Mouse (Mus musculus) embryonic facial prominence, embryonic 10.5 days (tissue): ENCODE results near the gene Kpna2. TPM values are rescaled to one million over a fixed set of nuclear protein-coding genes. Genes with fewer than 3 reads are reported as not detected.
A peak's percentile ranks its signal among the peaks of the same experiment; 100 is the strongest.

Experiments
- DNase-seq: peaks from one replicate; pipeline ENCODE4 v3.0.0-alpha.2; 2017; ENCODE audit warnings: low spot score
- H3K27ac ChIP-seq: fragments of 300-500 bp; sonication (generic); replicated peaks from 2 replicates; pipeline ENCODE4 v1.5.1; 2016; ENCODE audit warnings: mild to moderate bottlenecking
- H3K27me3 ChIP-seq: fragments of 300-500 bp; sonication (generic); replicated peaks from 2 replicates; pipeline ENCODE4 v1.6.1; 2016; ENCODE audit warnings: low read depth, mild to moderate bottlenecking; ENCODE audit not compliant: poor library complexity, severe bottlenecking
- H3K36me3 ChIP-seq: fragments of 300-500 bp; sonication (generic); replicated peaks from 2 replicates; pipeline ENCODE4 v1.6.1; 2016; ENCODE audit warnings: mild to moderate bottlenecking, moderate library complexity
- H3K4me1 ChIP-seq: fragments of 300-500 bp; sonication (generic); 2 replicates; pipeline ENCODE4 v1.6.1; 2016
- H3K4me3 ChIP-seq: fragments of 300-500 bp; sonication (generic); 2 replicates; pipeline ENCODE4 v1.5.1; 2016; ENCODE audit warnings: mild to moderate bottlenecking, moderate library complexity
- H3K9me3 ChIP-seq: fragments of 300-500 bp; sonication (generic); 2 replicates; pipeline ENCODE4 v1.6.1; 2016; ENCODE audit warnings: mild to moderate bottlenecking
- WGBS: fragments of 180-500 bp; shearing (Covaris S2); methylation state at CpG from one replicate; pipeline ENCODE4 v1.1.7; 2016; 5-methylcytosine and 5-hydroxymethylcytosine counted together
- polyA plus RNA-seq: library from polyadenylated mRNA; unstranded; fragments of >200 nt; fragmentation: Nextera tagmentation; extraction: Ambion mirVana; gene quantifications from 2 replicates; pipeline ENCODE4 v1.2.1, GENCODE M21; 2016

The Kpna2 gene
- polyA plus RNA-seq = 631 and 685 TPM in 2 replicates

DNA sequence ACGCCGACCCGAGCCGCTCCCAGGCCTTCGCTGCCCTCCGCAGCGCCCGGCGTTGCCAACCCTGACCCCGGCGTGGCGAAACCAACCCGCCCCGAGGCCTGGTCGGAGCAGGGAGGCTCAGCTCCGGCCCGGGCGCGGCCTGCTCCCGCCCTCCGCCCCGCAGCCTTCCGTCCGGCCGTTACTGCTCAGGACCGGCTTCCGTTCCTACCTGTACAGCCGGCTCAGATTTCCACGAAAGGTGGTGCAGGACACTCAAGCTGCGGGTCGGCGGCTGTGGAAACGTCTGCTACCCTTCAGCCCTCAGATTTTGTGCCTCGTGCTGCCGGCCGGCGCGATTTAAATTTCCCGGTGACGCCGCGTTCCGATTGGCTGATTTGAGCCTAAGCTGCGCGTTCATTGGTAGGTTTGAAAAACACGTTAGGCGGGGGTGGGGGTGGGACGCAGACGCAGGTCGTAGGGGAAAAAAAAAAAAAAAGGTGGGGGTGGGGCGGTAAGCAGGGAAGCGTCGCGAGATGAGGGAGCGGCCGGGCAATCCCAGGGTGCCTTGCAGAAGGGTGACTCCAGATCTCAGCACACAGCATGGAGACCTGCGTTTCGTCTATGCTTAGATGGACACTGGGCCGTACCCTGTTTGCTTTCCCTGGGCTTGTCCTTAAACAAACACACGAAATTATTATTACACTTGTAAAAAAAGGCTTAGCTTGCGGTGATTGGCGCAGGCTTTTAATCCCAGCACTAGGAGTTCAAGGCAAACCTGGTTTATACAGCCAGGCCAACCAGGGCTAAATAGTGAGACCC lies at the start of gene Kpna2:
Gene Kpna2 (minus strand): TSS at position 391 of the 798 bp plus-strand sequence.
- DNase-seq = peak; percentile 93
- Histone ChIP-seq H3K9me3 (no peaks in the 10 kb centered on the region), H3K27me3 (no peaks in the 10 kb centered on the region), H3K4me3 (peak within 1 kb of the TSS; percentile 100), H3K36me3 (peaks cover 36% of the 10 kb centered on the region), H3K27ac (peak within 1 kb of the TSS; percentile 99), H3K4me1 (peaks cover 35% of the 10 kb centered on the region)
- WGBS = under 1% methylated on average over 62 of the region's 62 CpGs

GRCm38 (mm10) chr11:107046766-107047620 lies 47.7 kb upstream of the Kpna2 start:
- DNase-seq = no peak
- H3K36me3 ChIP-seq = peaks cover 72% of the 10 kb centered on the region
- 90% methylated on average over 15 of the region's 15 CpGs for WGBS

DNA sequence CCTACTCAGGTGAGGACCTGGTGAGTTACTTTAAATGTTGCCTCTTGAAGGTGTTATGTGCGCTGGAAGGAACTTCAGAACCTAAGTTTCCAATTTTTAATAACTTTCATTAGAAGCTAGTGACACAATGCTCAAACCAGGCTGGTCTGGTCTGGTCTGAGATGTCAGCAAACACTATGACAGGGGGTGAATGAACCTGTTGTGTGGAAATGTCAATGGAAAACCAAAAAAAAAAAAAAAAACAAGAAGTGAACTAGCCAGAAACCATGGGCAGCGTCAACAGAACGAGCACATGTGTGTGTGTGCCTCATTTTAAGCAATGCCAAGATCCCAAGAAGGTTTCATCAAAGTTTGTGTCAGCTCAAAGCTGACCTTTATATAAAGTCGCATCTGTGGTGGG lies 46.2 kb upstream of the Kpna2 start:
- H3K4me1 ChIP-seq = no peaks in the 10 kb centered on the region
- H3K36me3 ChIP-seq = peaks cover 75% of the 10 kb centered on the region
- no peak overlapping the region for H3K27ac ChIP-seq
- WGBS = 94% methylated on average over 4 of the region's 4 CpGs
- no peak for DNase-seq
- H3K27me3 ChIP-seq = no peaks in the 10 kb centered on the region
- no peaks in the 10 kb centered on the region for H3K9me3 ChIP-seq
- H3K4me3 ChIP-seq = no peak overlapping the region

More at GRCm38 (mm10) chr11:107046766-107047620, 47.7 kb upstream of the Kpna2 start:
- Histone ChIP-seq H3K27me3 (no peaks in the 10 kb centered on the region), H3K27ac (no peak overlapping the region), H3K4me3 (no peak overlapping the region), H3K9me3 (no peaks in the 10 kb centered on the region), H3K4me1 (no peaks in the 10 kb centered on the region)

DNA sequence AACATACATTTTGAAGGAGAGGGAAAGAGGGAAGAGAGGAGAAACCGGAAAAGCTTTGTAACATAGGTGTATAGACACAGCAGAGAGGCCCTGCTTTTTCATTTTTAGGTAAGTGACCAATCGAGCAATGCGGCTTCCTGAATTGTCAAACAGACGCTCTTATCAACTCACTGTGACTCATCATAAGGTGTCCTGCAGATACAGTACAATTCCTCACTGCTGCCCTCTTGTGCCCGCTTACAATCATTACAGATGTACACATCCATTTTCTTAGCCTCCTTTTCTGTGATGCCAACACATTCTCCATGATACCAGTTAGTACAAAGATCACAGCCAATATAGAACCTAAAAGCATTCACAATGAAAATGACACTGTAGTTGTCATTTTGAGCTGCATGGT lies 45.0 kb upstream of the Kpna2 start:
- Histone ChIP-seq H3K27me3 (no peaks in the 10 kb centered on the region), H3K4me1 (no peaks in the 10 kb centered on the region), H3K9me3 (no peaks in the 10 kb centered on the region), H3K27ac (no peak overlapping the region), H3K4me3 (no peak overlapping the region), H3K36me3 (peaks cover 88% of the 10 kb centered on the region)
- DNase-seq = peak; percentile 56
- WGBS = 65% methylated on average over 5 of the region's 5 CpGs

- WGBS = 93% methylated on average over 11 of the region's 11 CpGs
- DNase-seq = no peak
- no peaks in the 10 kb centered on the region for H3K9me3 ChIP-seq
- H3K36me3 ChIP-seq = peaks cover 97% of the 10 kb centered on the region
- H3K27me3 ChIP-seq = no peaks in the 10 kb centered on the region
- no peaks in the 10 kb centered on the region for H3K4me1 ChIP-seq
- H3K27ac ChIP-seq = no peak overlapping the region
- H3K4me3 ChIP-seq = no peak overlapping the region
These were observed 44.0 kb upstream of the Kpna2 start for GRCm38 (mm10) chr11:107043361-107043760.

GRCm38 (mm10) chr11:107041396-107041795 lies 42.1 kb upstream of the Kpna2 start:
- no peak overlapping the region for H3K27ac ChIP-seq
- DNase-seq = no peak
- H3K27me3 ChIP-seq = no peaks in the 10 kb centered on the region
- no peaks in the 10 kb centered on the region for H3K4me1 ChIP-seq
- H3K4me3 ChIP-seq = no peak overlapping the region
- H3K36me3 ChIP-seq = peaks cover 99% of the 10 kb centered on the region
- 97% methylated on average over 3 of the region's 3 CpGs for WGBS
- no peaks in the 10 kb centered on the region for H3K9me3 ChIP-seq

DNA sequence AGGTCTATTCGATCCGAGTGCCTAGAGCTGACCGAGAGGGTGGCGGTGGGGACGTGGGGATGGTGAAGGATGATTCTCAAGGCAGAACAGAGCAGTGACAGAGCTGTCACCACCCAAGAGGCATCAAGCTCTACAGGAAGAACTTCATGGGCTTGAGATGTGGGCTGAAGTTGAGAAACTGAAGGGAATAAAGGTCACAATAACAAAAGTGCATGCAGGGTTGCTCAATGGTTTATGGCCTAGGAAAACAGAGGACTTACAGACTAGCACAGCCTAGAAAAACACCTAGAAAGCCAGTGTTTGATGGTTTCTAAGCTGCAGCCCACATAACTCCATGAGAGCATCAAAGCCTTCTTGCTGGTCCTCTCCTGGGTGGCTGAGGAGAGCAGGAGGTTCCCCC lies 40.1 kb upstream of the Kpna2 start:
- H3K27ac ChIP-seq = no peak overlapping the region
- peaks cover 86% of the 10 kb centered on the region for H3K36me3 ChIP-seq
- no peaks in the 10 kb centered on the region for H3K27me3 ChIP-seq
- DNase-seq = no peak
- 95% methylated on average over 5 of the region's 5 CpGs for WGBS
- H3K4me1 ChIP-seq = no peaks in the 10 kb centered on the region
- H3K9me3 ChIP-seq = no peaks in the 10 kb centered on the region
- no peak overlapping the region for H3K4me3 ChIP-seq

DNA sequence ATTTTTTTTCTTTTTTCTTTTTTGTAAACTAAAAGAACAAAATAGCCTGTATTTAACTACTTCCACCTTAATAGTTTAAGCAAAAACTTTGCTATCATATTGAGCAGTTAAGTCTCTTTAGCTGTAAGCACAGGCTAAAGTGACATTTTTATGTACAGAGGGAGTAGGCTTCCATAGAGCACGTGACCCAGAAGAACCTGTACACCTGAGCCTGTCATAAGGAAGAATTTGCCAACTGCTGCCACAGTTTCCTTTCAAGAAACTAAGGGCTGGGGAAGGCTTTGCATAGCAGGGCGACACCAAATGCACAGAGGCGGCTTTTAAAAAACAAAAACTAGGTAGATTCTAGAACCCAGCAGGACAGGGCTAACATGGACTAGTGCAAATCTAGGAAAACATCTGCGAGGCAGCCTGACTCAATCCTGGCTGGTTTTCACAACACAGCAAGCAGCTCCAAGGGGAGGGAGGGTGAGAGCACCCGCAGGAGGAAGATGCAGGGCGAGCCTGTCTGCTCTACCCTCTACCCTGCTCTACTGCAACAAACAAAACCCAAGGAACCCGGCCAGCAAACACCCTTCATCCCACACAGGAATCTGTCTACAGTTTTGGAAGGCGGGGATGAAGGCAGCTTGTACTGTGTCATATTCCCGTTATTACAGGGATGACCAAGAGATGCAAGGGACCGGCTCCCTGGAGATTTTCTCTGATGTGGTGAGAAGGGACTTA lies 34.9 kb upstream of the Kpna2 start:
- Histone ChIP-seq H3K4me1 (peaks cover 15% of the 10 kb centered on the region), H3K9me3 (no peaks in the 10 kb centered on the region), H3K36me3 (peaks cover 36% of the 10 kb centered on the region), H3K4me3 (no peak overlapping the region), H3K27ac (no peak overlapping the region), H3K27me3 (peaks cover 10% of the 10 kb centered on the region)
- 87% methylated on average over 10 of the region's 10 CpGs for WGBS
- DNase-seq = no peak

DNA sequence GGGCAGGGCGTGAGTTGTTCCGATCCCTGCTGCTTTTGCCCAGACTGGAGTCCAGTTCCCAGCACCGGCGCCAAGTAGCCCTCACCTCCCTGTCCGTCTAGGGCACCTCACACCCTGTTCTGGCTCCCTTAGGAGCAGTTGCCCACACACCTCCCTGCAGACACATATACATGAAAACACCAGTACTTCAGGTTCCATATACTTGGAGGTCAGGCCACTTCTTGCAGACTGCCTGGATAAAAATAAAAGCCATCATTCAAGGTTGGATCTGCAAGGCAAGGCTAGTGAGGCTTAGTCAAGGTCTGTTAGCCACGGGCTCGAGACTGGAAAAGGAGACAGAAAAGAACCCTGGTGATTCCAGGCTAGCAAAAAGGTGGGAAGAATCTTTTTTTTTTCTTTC lies 32.3 kb upstream of the Kpna2 start:
- 38% methylated on average over 7 of the region's 7 CpGs for WGBS
- Histone ChIP-seq H3K27me3 (peaks cover 20% of the 10 kb centered on the region), H3K36me3 (peaks cover 10% of the 10 kb centered on the region), H3K4me1 (peaks cover 37% of the 10 kb centered on the region), H3K4me3 (0 out of 2 replicates have a peak overlapping the region, but pooled peaks have one; percentile 5), H3K9me3 (no peaks in the 10 kb centered on the region), H3K27ac (no peak overlapping the region)
- DNase-seq = no peak

GRCm38 (mm10) chr11:107029536-107029935 lies 30.2 kb upstream of the Kpna2 start:
- no peak for DNase-seq
- H3K4me1 ChIP-seq = peaks cover 58% of the 10 kb centered on the region
- H3K27ac ChIP-seq = no peak overlapping the region
- peaks cover 41% of the 10 kb centered on the region for H3K27me3 ChIP-seq
- 50% methylated on average over 19 of the region's 19 CpGs for WGBS
- no peaks in the 10 kb centered on the region; the same call in 1 of the 2 replicates for H3K36me3 ChIP-seq
- H3K4me3 ChIP-seq = no peak overlapping the region
- no peaks in the 10 kb centered on the region for H3K9me3 ChIP-seq

DNA sequence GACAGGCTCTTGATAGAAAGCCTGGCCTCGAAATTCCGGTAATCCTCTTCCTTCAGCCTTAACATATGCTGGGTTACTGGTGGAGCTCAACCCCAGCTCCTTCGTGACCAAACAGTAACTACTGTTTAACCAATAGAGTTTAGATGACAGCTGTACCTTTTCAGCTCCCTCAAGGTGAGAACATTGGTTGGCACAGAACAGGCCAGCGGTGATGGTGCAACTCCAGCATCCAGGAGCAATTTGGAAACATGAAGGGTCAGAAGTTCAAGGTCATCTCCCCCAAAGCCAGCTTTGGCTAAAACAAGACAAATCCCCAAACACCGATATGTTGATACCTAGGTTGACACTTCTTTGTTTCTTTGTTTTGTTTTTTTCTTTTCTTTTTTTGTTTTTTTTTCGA lies 29.4 kb upstream of the Kpna2 start:
- H3K9me3 ChIP-seq = no peaks in the 10 kb centered on the region
- H3K36me3 ChIP-seq = no peaks in the 10 kb centered on the region
- H3K4me1 ChIP-seq = peaks cover 65% of the 10 kb centered on the region
- peak overlapping the region; percentile 65 for H3K4me3 ChIP-seq
- peaks cover 49% of the 10 kb centered on the region for H3K27me3 ChIP-seq
- 67% methylated on average over 6 of the region's 6 CpGs for WGBS
- no peak overlapping the region for H3K27ac ChIP-seq
- no peak for DNase-seq

- Histone ChIP-seq H3K4me3 (peak overlapping the region; percentile 65), H3K36me3 (no peaks in the 10 kb centered on the region), H3K4me1 (peaks cover 65% of the 10 kb centered on the region), H3K9me3 (no peaks in the 10 kb centered on the region), H3K27ac (peak overlapping the region; percentile 85), H3K27me3 (peaks cover 51% of the 10 kb centered on the region)
- 4% methylated on average over 29 of the region's 29 CpGs for WGBS
- no peak for DNase-seq
These were observed 28.9 kb upstream of the Kpna2 start for GRCm38 (mm10) chr11:107028275-107028618.
